Mouse (Mus musculus) forebrain, embryonic 16.5 days (tissue): ENCODE data around the gene Sptb. TPM values are rescaled to one million over a fixed set of nuclear protein-coding genes. Genes with fewer than 3 reads are reported as not detected.

Experiments used
- ATAC-seq: fragments of 200-750 bp; cut with Nextera tagmentation; 2 replicates; pipeline ENCODE4 v1.8.0; 2017; ENCODE audit warnings: mild to moderate bottlenecking, moderate library complexity
- H3K27ac ChIP-seq: fragments of 300-500 bp; sonication (generic); 2 replicates; pipeline ENCODE4 v1.5.1; 2014; ENCODE audit warnings: low read length, control low read depth
- H3K27me3 ChIP-seq: fragments of 300-500 bp; sonication (generic); replicated peaks from 2 replicates; pipeline ENCODE4 v1.6.1; 2014; ENCODE audit warnings: low read length; ENCODE audit not compliant: control insufficient read depth, insufficient read depth
- H3K36me3 ChIP-seq: fragments of 300-500 bp; sonication (generic); 2 replicates; pipeline ENCODE4 v1.6.1; 2014; ENCODE audit not compliant: control insufficient read depth, insufficient read depth
- H3K4me1 ChIP-seq: fragments of 300-500 bp; sonication (generic); replicated peaks from 2 replicates; pipeline ENCODE4 v1.6.1; 2014; ENCODE audit warnings: low read length; ENCODE audit not compliant: control insufficient read depth, insufficient read depth
- H3K4me2 ChIP-seq: fragments of 300-500 bp; sonication (generic); 2 replicates; pipeline ENCODE4 v1.6.1; 2014; ENCODE audit warnings: mild to moderate bottlenecking, low read length, control low read depth
- H3K4me3 ChIP-seq: fragments of 300-500 bp; sonication (generic); replicated peaks from 2 replicates; pipeline ENCODE4 v1.5.1; 2014; ENCODE audit warnings: mild to moderate bottlenecking, low read length, control low read depth
- H3K9ac ChIP-seq: fragments of 300-500 bp; sonication (generic); replicated peaks from 2 replicates; pipeline ENCODE4 v1.6.1; 2014; ENCODE audit warnings: low read depth, low read length, control low read depth
- H3K9me3 ChIP-seq: fragments of 300-500 bp; sonication (generic); 2 replicates; pipeline ENCODE4 v1.6.1; 2016; ENCODE audit warnings: low read length; ENCODE audit not compliant: control insufficient read depth
- WGBS: fragments of 180-500 bp; shearing (Covaris S2); extraction: QIAGEN DNeasy Blood & Tissue Kit; methylation state at CpG from one replicate; pipeline ENCODE4 v1.1.7; 2014; 5-methylcytosine and 5-hydroxymethylcytosine counted together
- polyA plus RNA-seq: library from polyadenylated mRNA; unstranded; fragments of >200 nt; fragmentation: Nextera tagmentation; extraction: Ambion mirVana; gene quantifications from 2 replicates; pipeline ENCODE4 v1.2.1, GENCODE M21; 2015

Gene Sptb
- polyA plus RNA-seq, 1 experiment from 2014 or later, result 1.9 TPM

- no peak overlapping the region for H3K9ac ChIP-seq
- H3K4me2 ChIP-seq, result no peak overlapping the region
- H3K36me3 ChIP-seq, result no peaks in the 10 kb centered on the region
- H3K4me3 ChIP-seq, result no peak overlapping the region
- no peaks in the 10 kb centered on the region for H3K27me3 ChIP-seq
- ATAC-seq, result no peak
- no peak overlapping the region for H3K27ac ChIP-seq
- H3K4me1 ChIP-seq, result peaks cover 8% of the 10 kb centered on the region; the same call in 1 of the 2 replicates
- WGBS, result 38% methylated on average over 7 of the region's 7 CpGs
- H3K9me3 ChIP-seq, result no peaks in the 10 kb centered on the region
Observed at GRCm38 (mm10) chr12:76677068-76677467, 33.3 kb downstream of the Sptb start.

DNA sequence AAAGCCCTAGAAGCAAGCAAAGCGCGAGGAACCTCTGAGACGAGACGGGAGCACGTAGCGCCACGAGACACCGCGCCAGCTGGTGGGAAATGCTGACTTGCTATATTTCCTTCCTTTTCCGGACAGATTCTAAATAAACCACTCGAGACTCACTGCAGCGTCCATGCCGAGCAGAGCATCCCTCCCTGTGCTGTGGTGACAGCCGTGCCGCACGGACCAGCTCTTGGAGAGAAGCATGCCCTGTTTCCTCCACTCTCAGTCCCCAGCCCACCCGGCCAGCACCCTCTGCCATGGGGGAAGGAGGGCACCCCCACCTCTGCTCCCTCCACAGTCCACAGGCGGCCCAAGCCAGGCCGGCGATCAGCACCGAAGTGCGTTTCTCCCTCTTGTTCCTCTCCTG lies 33.9 kb downstream of the Sptb start:
- WGBS, result 90% methylated on average over 22 of the region's 22 CpGs
- no peaks in the 10 kb centered on the region for H3K27me3 ChIP-seq
- H3K4me1 ChIP-seq, result peaks cover 8% of the 10 kb centered on the region; the same call in 1 of the 2 replicates
- H3K4me3 ChIP-seq, result no peak overlapping the region
- no peaks in the 10 kb centered on the region for H3K36me3 ChIP-seq
- no peak overlapping the region for H3K4me2 ChIP-seq
- no peak overlapping the region for H3K9ac ChIP-seq
- no peak overlapping the region for H3K27ac ChIP-seq
- ATAC-seq, result no peak
- H3K9me3 ChIP-seq, result no peaks in the 10 kb centered on the region

DNA sequence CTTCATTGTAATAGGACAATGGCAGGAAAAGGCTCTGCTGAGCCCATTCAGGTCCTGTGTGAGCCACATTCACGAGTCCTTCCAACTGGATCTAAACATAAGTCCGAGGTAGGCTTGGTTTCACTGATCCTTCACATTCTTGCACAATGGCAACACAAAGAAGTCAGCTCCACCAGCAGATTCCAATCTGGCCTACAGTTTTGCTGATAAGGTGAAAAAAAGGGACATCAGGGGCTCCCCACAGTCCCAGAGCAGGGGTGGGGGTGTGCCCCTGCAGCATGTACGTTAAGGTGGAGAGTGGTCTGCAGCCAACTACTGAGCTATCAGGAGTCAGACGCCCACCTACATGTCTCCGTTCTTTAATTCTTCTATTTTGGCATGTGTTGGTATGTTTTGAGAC lies 35.0 kb downstream of the Sptb start:
- H3K9me3 ChIP-seq, result no peaks in the 10 kb centered on the region
- H3K27ac ChIP-seq, result no peak overlapping the region
- 37% methylated on average over 5 of the region's 5 CpGs for WGBS
- no peak overlapping the region for H3K4me3 ChIP-seq
- no peak overlapping the region for H3K9ac ChIP-seq
- H3K4me1 ChIP-seq, result peaks cover 8% of the 10 kb centered on the region; the same call in 1 of the 2 replicates
- no peaks in the 10 kb centered on the region for H3K27me3 ChIP-seq
- no peak overlapping the region for H3K4me2 ChIP-seq
- H3K36me3 ChIP-seq, result no peaks in the 10 kb centered on the region
- no peak for ATAC-seq

- H3K27me3 ChIP-seq, result no peaks in the 10 kb centered on the region
Observed at GRCm38 (mm10) chr12:76673794-76674222, 36.5 kb downstream of the Sptb start.

GRCm38 (mm10) chr12:76672008-76672407 lies 38.3 kb downstream of the Sptb start:
- no peaks in the 10 kb centered on the region for H3K9me3 ChIP-seq
- H3K4me2 ChIP-seq, result no peak overlapping the region
- 69% methylated on average over 8 of the region's 8 CpGs for WGBS

More at GRCm38 (mm10) chr12:76673794-76674222, 36.5 kb downstream of the Sptb start:
- Histone ChIP-seq H3K27ac (no peak overlapping the region), H3K9me3 (no peaks in the 10 kb centered on the region), H3K36me3 (no peaks in the 10 kb centered on the region), H3K9ac (no peak overlapping the region), H3K4me3 (no peak overlapping the region), H3K4me1 (peaks cover 8% of the 10 kb centered on the region; the same call in 1 of the 2 replicates), H3K4me2 (no peak overlapping the region)
- no peak for ATAC-seq
- WGBS, result 84% methylated on average over 12 of the region's 12 CpGs

GRCm38 (mm10) chr12:76670533-76671086 lies 39.7 kb downstream of the Sptb start:
- no peaks in the 10 kb centered on the region for H3K36me3 ChIP-seq
- WGBS, result 75% methylated on average over 13 of the region's 13 CpGs
- H3K4me3 ChIP-seq, result no peak overlapping the region
- no peaks in the 10 kb centered on the region for H3K9me3 ChIP-seq
- no peak overlapping the region for H3K4me2 ChIP-seq
- no peak overlapping the region for H3K27ac ChIP-seq
- no peak for ATAC-seq
- H3K27me3 ChIP-seq, result no peaks in the 10 kb centered on the region
- H3K9ac ChIP-seq, result no peak overlapping the region
- peaks cover 6% of the 10 kb centered on the region; the same call in 1 of the 2 replicates for H3K4me1 ChIP-seq

More at GRCm38 (mm10) chr12:76672008-76672407, 38.3 kb downstream of the Sptb start:
- H3K27me3 ChIP-seq, result no peaks in the 10 kb centered on the region
- H3K4me3 ChIP-seq, result no peak overlapping the region
- H3K9ac ChIP-seq, result no peak overlapping the region
- ATAC-seq, result no peak
- no peaks in the 10 kb centered on the region for H3K36me3 ChIP-seq
- peaks cover 7% of the 10 kb centered on the region; the same call in 1 of the 2 replicates for H3K4me1 ChIP-seq
- no peak overlapping the region for H3K27ac ChIP-seq

DNA sequence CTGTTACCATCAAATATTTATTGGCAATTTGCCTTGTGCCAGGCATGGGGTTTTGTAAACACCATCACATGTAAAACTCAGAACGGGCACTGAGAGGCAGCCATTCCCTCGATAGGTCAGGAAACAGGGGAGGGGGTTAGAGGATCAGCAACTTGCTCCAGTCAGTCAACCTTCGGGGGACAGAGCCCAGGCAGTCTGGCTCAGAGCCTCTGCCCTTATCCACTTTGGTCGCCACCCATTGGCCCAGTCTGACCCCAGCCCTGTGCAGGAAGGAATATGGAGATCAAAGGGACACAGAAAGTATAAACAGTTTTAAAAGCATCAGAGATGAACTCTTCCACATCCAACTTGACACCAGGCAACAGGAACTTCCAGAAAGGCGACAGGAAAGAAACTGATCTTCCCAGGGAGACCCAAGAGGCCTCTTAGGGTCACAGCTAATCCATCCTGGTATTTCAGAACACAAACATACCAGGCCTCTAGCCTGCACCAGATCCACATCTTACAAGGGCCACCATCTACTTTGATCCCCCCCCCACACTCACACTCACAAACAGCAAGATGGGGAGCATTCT lies 40.3 kb downstream of the Sptb start:
- 57% methylated on average over 5 of the region's 5 CpGs for WGBS
- no peak overlapping the region for H3K9ac ChIP-seq
- no peak overlapping the region for H3K27ac ChIP-seq
- H3K4me3 ChIP-seq, result no peak overlapping the region
- peaks cover 1% of the 10 kb centered on the region; the same call in 1 of the 2 replicates for H3K4me1 ChIP-seq
- no peak for ATAC-seq
- H3K27me3 ChIP-seq, result no peaks in the 10 kb centered on the region
- H3K36me3 ChIP-seq, result no peaks in the 10 kb centered on the region
- H3K4me2 ChIP-seq, result no peak overlapping the region
- no peaks in the 10 kb centered on the region for H3K9me3 ChIP-seq

DNA sequence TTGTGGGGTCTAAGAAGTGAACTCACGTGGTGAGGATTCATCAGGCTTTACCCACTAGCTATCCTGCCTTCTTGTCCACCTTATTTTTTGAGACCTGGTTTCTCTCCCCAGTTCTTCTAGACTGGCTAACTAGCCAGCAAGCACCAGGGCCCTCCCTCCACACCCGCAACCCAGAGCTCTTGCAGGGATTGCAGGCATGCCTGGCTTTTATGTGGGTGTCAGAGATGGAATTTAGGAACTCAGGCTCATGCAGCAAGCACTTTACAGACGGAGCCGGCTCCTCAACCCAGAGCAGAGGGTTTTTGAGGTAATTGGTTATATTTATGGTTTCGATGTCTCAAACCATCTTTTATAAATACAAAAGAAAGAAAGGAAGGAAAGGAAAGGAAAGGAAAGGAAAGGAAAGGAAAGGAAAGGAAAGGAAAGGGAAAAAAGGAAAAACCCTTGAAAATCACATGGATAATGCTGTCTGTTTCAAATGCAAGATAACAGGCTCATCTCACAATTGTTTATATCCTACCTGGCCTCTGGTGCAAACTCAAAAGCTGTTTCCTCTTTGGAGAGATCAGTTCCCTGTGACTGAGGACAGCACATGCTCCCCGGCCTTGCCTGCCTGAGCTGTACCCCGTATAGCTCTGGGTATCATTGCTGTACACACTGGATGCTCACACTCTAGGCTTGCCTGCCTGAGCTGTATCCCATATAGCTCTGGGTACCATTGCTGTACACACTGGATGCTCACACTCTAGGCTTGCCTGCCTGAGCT lies 41.5 kb downstream of the Sptb start:
- WGBS, result 87% methylated on average over 7 of the region's 7 CpGs
- Histone ChIP-seq H3K36me3 (no peaks in the 10 kb centered on the region), H3K4me1 (no peaks in the 10 kb centered on the region), H3K4me2 (no peak overlapping the region), H3K9ac (no peak overlapping the region), H3K4me3 (no peak overlapping the region), H3K27me3 (no peaks in the 10 kb centered on the region), H3K9me3 (no peaks in the 10 kb centered on the region), H3K27ac (no peak overlapping the region)
- no peak for ATAC-seq

- H3K9me3 ChIP-seq, result no peaks in the 10 kb centered on the region
- no peak overlapping the region for H3K9ac ChIP-seq
- no peak for ATAC-seq
- no peak overlapping the region for H3K4me3 ChIP-seq
- 97% methylated on average over 6 of the region's 6 CpGs for WGBS
- no peak overlapping the region for H3K4me2 ChIP-seq
- H3K27ac ChIP-seq, result no peak overlapping the region
- no peaks in the 10 kb centered on the region for H3K27me3 ChIP-seq
- no peaks in the 10 kb centered on the region for H3K4me1 ChIP-seq
- H3K36me3 ChIP-seq, result no peaks in the 10 kb centered on the region
Observed at GRCm38 (mm10) chr12:76651788-76652345, 58.5 kb downstream of the Sptb start.
